Mouse (Mus musculus): ENCODE measurements around the gene Ankrd13d. TPM values are rescaled to one million over a fixed set of nuclear protein-coding genes. Genes with fewer than 3 reads are reported as not detected.

The Ankrd13d gene
- polyA plus RNA-seq (2012; rRNA removed): 25.2 and 33.2 TPM in 2 replicates
- 10.2 and 11.5 TPM in 2 replicates for polyA plus RNA-seq (2014; fragmentation: Nextera tagmentation; extraction: Ambion mirVana)

- Histone ChIP-seq H3K9me3 (ENCODE audit: control insufficient read depth, low read length) (0 out of 2 replicates have a peak, but pooled peaks cover 2% of the 10 kb centered on the region), H3K4me3 (replicated peaks; ENCODE audit: low read length) (peak within 1 kb of the TSS; percentile 63), H3K4me1 (ENCODE audit: control insufficient read depth, insufficient read depth, low read length) (peaks cover 8% of the 10 kb centered on the region; the same call in 1 of the 2 replicates), H3K36me3 (ENCODE audit: control insufficient read depth, insufficient read depth, low read length) (peaks cover 32% of the 10 kb centered on the region), H3K4me2 (replicated peaks; ENCODE audit: low read depth, low read length, severe bottlenecking) (peak within 1 kb of the TSS; percentile 78), H3K27me3 (ENCODE audit: control insufficient read depth, insufficient read depth, low read length) (no peaks in the 10 kb centered on the region), H3K9ac (ENCODE audit: low read depth, low read length, severe bottlenecking) (peak within 1 kb of the TSS; percentile 75), H3K27ac (replicated peaks; ENCODE audit: low read depth, low read length) (0 out of 2 replicates have a peak within 1 kb of the TSS, but pooled peaks have one; percentile 20)
- ATAC-seq (ENCODE audit: low FRiP score, low read depth) (peak; percentile 93), DNase-seq (ENCODE audit: low spot score) (peak; percentile 84)
- TF ChIP-seq POLR2A (IDR thresholded peaks at IDR 0.05; ENCODE audit: borderline replicate concordance, extremely low read depth, insufficient read depth, insufficient read length): 0 out of 2 replicates have a peak, but pooled peaks have one; percentile 38
- under 1% methylated on average over 48 of the region's 50 CpGs for WGBS
Observed at GRCm38 (mm10) chr19:4282898-4283553, at the start of gene Ankrd13d. Gene Ankrd13d (minus strand): TSS chr19:4283137.

GRCm38 (mm10) chr19:4332653-4333052 lies 49.7 kb upstream of the Ankrd13d start:
- H3K27ac ChIP-seq (replicated peaks; ENCODE audit: low read depth, low read length): peak overlapping the region; percentile 92
- no peak for ATAC-seq (ENCODE audit: low FRiP score, low read depth)
- WGBS: 0% methylated on average over 4 of the region's 4 CpGs

GRCm38 (mm10) chr19:4331273-4331672 lies 48.3 kb upstream of the Ankrd13d start:
- TF ChIP-seq POLR2A (IDR thresholded peaks at IDR 0.05; ENCODE audit: borderline replicate concordance, extremely low read depth, insufficient read depth, insufficient read length): no peak
- ATAC-seq (ENCODE audit: low FRiP score, low read depth): no peak
- no peak overlapping the region for H3K9ac ChIP-seq (ENCODE audit: low read depth, low read length, severe bottlenecking)
- peaks cover 50% of the 10 kb centered on the region for H3K36me3 ChIP-seq (ENCODE audit: control insufficient read depth, insufficient read depth, low read length)
- no peak overlapping the region for H3K4me2 ChIP-seq (replicated peaks; ENCODE audit: low read depth, low read length, severe bottlenecking)
- no peak for DNase-seq (ENCODE audit: low spot score)
- H3K27ac ChIP-seq (replicated peaks; ENCODE audit: low read depth, low read length): no peak overlapping the region
- WGBS: 89% methylated on average over 3 of the region's 3 CpGs
- H3K27me3 ChIP-seq (ENCODE audit: control insufficient read depth, insufficient read depth, low read length): no peaks in the 10 kb centered on the region
- H3K4me3 ChIP-seq (replicated peaks; ENCODE audit: low read length): no peak overlapping the region
- peaks cover 21% of the 10 kb centered on the region for H3K4me1 ChIP-seq (ENCODE audit: control insufficient read depth, insufficient read depth, low read length)
- H3K9me3 ChIP-seq (ENCODE audit: control insufficient read depth, low read length): no peaks in the 10 kb centered on the region

More at GRCm38 (mm10) chr19:4332653-4333052, 49.7 kb upstream of the Ankrd13d start:
- H3K27me3 ChIP-seq (ENCODE audit: control insufficient read depth, insufficient read depth, low read length): no peaks in the 10 kb centered on the region
- peaks cover 45% of the 10 kb centered on the region for H3K36me3 ChIP-seq (ENCODE audit: control insufficient read depth, insufficient read depth, low read length)
- H3K4me1 ChIP-seq (ENCODE audit: control insufficient read depth, insufficient read depth, low read length): peaks cover 21% of the 10 kb centered on the region
- no peak for TF ChIP-seq POLR2A (IDR thresholded peaks at IDR 0.05; ENCODE audit: borderline replicate concordance, extremely low read depth, insufficient read depth, insufficient read length)
- H3K9ac ChIP-seq (ENCODE audit: low read depth, low read length, severe bottlenecking): peak overlapping the region; percentile 66
- peak; percentile 54 for DNase-seq (ENCODE audit: low spot score)
- H3K4me3 ChIP-seq (replicated peaks; ENCODE audit: low read length): peak overlapping the region; percentile 58
- H3K9me3 ChIP-seq (ENCODE audit: control insufficient read depth, low read length): no peaks in the 10 kb centered on the region
- peak overlapping the region; percentile 59 for H3K4me2 ChIP-seq (replicated peaks; ENCODE audit: low read depth, low read length, severe bottlenecking)

GRCm38 (mm10) chr19:4330603-4331002 lies 47.7 kb upstream of the Ankrd13d start:
- Histone ChIP-seq H3K27ac (replicated peaks; ENCODE audit: low read depth, low read length) (no peak overlapping the region), H3K4me1 (ENCODE audit: control insufficient read depth, insufficient read depth, low read length) (peaks cover 21% of the 10 kb centered on the region), H3K36me3 (ENCODE audit: control insufficient read depth, insufficient read depth, low read length) (peaks cover 56% of the 10 kb centered on the region), H3K27me3 (ENCODE audit: control insufficient read depth, insufficient read depth, low read length) (no peaks in the 10 kb centered on the region), H3K4me3 (replicated peaks; ENCODE audit: low read length) (no peak overlapping the region), H3K9ac (ENCODE audit: low read depth, low read length, severe bottlenecking) (no peak overlapping the region), H3K4me2 (replicated peaks; ENCODE audit: low read depth, low read length, severe bottlenecking) (no peak overlapping the region), H3K9me3 (ENCODE audit: control insufficient read depth, low read length) (no peaks in the 10 kb centered on the region)
- DNase-seq (ENCODE audit: low spot score): no peak
- no peak for ATAC-seq (ENCODE audit: low FRiP score, low read depth)
- TF ChIP-seq POLR2A (IDR thresholded peaks at IDR 0.05; ENCODE audit: borderline replicate concordance, extremely low read depth, insufficient read depth, insufficient read length): no peak
- 89% methylated on average over 2 of the region's 2 CpGs for WGBS

- DNase-seq (ENCODE audit: low spot score) (no peak), ATAC-seq (ENCODE audit: low FRiP score, low read depth) (no peak)
- no peaks in the 10 kb centered on the region for H3K9me3 ChIP-seq (ENCODE audit: control insufficient read depth, low read length)
- no peak overlapping the region for H3K9ac ChIP-seq (ENCODE audit: low read depth, low read length, severe bottlenecking)
- TF ChIP-seq POLR2A (IDR thresholded peaks at IDR 0.05; ENCODE audit: borderline replicate concordance, extremely low read depth, insufficient read depth, insufficient read length): no peak
- peaks cover 70% of the 10 kb centered on the region for H3K36me3 ChIP-seq (ENCODE audit: control insufficient read depth, insufficient read depth, low read length)
- peaks cover 12% of the 10 kb centered on the region for H3K4me1 ChIP-seq (ENCODE audit: control insufficient read depth, insufficient read depth, low read length)
- no peak overlapping the region for H3K4me3 ChIP-seq (replicated peaks; ENCODE audit: low read length)
- no peaks in the 10 kb centered on the region for H3K27me3 ChIP-seq (ENCODE audit: control insufficient read depth, insufficient read depth, low read length)
- H3K27ac ChIP-seq (replicated peaks; ENCODE audit: low read depth, low read length): no peak overlapping the region
- WGBS: 91% methylated on average over 8 of the region's 8 CpGs
- no peak overlapping the region for H3K4me2 ChIP-seq (replicated peaks; ENCODE audit: low read depth, low read length, severe bottlenecking)
Observed at GRCm38 (mm10) chr19:4328737-4329304, 45.9 kb upstream of the Ankrd13d start.

All from limb, embryonic 14.5 days (tissue).